Mouse (Mus musculus) stomach, postnatal 0 days (tissue): ENCODE measurements around the gene Gm49394.

Experiments used
- CTCF ChIP-seq: IDR thresholded peaks from 2 replicates; pipeline ENCODE4 v1.5.1; 2016; ENCODE audit warnings: antibody characterized with exemption, low read depth, mild to moderate bottlenecking, moderate library complexity
- EP300 ChIP-seq: optimal IDR thresholded peaks from 2 replicates; pipeline ENCODE3; 2016; ENCODE audit warnings: antibody characterized with exemption

DNA sequence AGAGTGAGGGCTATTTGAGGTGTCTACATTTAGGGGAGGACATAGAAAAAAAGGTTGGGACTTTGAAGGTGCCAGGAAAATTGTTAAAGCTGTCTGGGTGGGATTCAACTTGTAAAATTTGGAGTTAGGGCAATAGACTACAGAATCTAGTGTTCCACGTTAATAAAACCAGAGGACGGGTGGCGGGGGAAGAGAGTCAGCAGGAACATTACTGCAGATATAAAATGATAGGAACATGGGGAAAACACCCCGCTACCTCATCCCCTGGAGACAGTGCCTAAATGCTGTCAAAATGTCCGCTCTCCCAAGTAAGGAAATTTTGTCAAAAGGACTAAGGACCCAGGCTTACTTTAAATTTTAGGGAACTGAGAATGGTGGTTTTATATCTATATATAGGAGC, 6.6 kb downstream of the Gm49394 start:
- TF ChIP-seq EP300 (no peak), CTCF (no peak)
